Mouse (Mus musculus) urinary bladder, adult 2 months (tissue): ENCODE data around the gene Ren1. TPM values are rescaled to one million over a fixed set of nuclear protein-coding genes. Genes with fewer than 3 reads are reported as not detected.
"Not testable (repeated sequence)": the region's sequence is repeated elsewhere in the genome, so short reads cannot be mapped to it uniquely, and the experiment has no call there.

Experiments used
- DNase-seq: peaks from one replicate; pipeline ENCODE4 v3.0.0; 2022; ENCODE audit warnings: low spot score
- polyA plus RNA-seq: library from polyadenylated mRNA; depleted of rRNA; stranded (reverse); fragments of >200 nt; gene quantifications from 2 replicates; pipeline ENCODE4 v1.2.3, GENCODE M21; 2012; rRNA removed

The Ren1 gene
- 0.07 and 0.22 TPM in 2 replicates for polyA plus RNA-seq

DNA sequence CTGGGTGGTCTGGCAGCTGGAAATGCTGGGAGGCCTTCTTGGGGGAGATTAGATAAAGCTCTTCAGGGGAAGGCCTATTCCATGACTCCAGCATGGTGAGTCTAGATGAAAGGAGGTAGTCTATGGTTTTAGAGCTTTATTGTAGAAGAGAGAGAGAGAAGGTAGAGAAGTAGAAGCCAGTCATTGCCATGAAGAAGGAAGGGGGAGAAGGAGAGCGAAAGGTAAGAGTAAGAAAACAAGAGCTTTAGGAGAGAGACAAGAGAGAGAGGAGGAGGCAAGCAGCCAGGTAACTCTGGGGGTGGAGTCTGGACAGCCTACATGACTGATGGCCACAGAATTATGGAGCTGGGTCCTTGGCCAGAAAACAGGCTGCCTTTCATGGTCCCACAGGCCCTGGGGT is at the start of gene Ren1:
Ren1 (plus strand) TSS at position 301 of the 400 bp plus-strand sequence.
- DNase-seq: no peak

DNA sequence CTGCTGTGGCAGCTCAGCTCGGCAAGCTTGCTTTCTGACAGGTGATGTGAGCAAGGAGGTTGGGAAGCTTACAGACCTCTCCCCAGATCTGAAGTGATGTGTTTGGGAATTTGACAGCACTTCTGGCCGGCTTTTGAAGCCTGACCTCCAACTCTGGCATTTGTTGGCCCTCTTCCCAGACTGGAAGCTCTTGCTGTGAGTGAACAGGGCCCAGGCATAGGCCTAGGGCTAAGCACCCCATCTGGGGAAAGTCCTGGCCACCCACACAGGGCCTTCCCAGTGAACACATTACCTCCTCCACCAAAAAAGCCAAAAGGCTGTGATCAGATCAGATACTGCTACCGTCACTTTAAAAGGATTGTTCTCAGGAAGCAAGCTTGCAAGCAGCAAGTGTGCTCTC is 47.8 kb upstream of the Ren1 start:
- no peak for DNase-seq

- DNase-seq: peak; percentile 68
Measured at GRCm38 (mm10) chr1:133306842-133307241, 43.5 kb upstream of the Ren1 start.

DNA sequence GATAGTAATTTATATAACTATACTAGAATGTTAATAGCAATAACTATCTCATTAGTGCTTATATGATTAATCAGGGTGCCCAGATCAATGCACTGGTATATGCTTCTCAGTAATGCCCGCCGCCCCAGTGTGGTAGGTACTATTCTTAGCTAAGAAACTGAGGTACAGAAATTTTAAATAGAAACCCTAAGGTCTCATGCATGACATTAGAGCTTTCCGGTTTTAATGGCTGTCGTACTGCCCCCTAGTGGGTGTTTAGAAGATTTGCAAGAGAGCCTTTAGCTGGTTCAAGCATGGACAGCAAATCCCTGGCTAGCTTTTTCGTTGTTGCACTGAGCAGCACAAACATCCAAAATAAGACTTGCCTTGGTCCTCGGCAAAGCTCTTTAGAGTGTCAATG is 43.0 kb upstream of the Ren1 start:
- DNase-seq: no peak

- no peak for DNase-seq
Measured at GRCm38 (mm10) chr1:133309652-133310267, 40.5 kb upstream of the Ren1 start, which contains the start of gene Golt1a. TSS of gene Golt1a (plus strand) at chr1:133309800.

GRCm38 (mm10) chr1:133311240-133311639 is 39.1 kb upstream of the Ren1 start:
- DNase-seq: no peak

DNA sequence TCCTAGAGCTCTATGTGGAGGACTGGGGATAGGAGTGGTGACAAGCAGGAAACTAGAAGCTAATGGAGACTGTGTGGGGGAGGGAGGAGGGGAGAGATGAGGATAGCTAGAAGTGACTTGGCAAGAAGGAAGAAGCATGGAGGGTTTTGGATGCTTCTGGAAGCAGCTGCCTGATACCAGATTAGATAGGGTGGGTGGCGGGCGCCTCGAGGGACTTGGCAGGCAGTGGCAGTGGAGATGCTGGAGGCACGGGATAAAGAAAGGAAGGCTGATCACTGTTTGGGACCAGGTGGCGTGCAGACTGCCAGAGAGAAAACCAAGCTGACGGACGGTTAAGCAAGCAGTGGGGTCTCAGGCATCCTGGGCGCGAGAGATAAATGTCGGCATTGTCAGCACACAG is 38.4 kb upstream of the Ren1 start:
- DNase-seq: no peak

GRCm38 (mm10) chr1:133314364-133314763 is 35.9 kb upstream of the Ren1 start:
- DNase-seq: no peak

GRCm38 (mm10) chr1:133315775-133316174 is 34.5 kb upstream of the Ren1 start:
- no peak for DNase-seq

- no peak for DNase-seq
Measured at GRCm38 (mm10) chr1:133316577-133316976, 33.7 kb upstream of the Ren1 start.

GRCm38 (mm10) chr1:133317149-133317548 is 33.2 kb upstream of the Ren1 start:
- DNase-seq: no peak

DNA sequence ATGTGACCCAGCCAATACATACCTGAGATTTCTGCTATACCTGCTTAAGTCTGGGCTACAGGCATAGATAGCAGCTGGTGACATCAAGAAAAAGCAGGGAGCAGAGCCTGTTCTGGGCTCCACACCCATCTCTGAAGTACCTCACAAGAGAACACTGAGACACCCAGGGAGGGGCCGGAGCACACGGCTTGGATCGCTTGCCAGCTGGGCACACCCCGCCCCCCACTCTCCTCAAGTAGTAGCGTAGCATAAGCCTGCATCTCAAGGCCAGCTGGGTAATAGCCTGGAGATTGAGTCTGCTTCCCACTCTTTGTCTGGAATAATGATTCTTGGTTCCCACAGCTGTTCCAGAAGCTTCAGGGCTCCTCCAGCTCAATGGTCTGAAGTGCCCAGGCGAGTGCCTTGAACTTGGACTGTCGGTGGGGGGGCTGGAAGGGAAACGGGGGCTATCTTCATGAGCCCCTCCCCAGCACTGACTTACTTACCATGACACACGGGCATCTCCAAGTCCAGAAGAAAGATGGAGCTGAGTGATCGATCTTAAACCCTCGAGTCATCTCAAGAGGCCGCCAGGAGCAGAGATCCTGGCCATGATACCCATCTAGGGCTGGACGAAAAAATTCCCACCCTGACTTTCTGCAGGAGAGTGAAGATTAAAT is 28.9 kb upstream of the Ren1 start, which contains the start of gene Kiss1:
Kiss1 (plus strand) TSS at position 609 of the 659 bp plus-strand sequence.
- no peak for DNase-seq

DNA sequence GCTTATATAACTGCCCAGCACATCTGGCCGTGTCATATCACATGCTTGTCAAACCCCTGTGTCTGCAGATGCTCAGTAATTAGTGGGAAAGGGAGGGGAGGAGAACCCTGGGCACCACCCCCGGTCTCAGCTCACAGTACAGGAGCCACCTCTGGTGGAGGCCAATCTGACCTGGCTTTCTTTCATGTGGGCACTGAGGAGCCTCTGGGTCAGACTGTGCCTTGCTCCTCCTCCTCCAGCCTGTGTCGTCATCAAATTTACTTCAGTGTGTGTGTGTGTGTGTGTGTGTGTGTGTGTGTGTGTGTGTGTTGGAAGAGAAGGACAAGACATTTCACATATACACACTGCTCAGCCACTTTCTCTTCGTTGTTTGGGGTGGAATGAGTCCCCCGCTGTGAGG is 27.0 kb upstream of the Ren1 start:
- DNase-seq: no peak

- no peak for DNase-seq
Measured at GRCm38 (mm10) chr1:133325951-133326350, 24.4 kb upstream of the Ren1 start.

DNA sequence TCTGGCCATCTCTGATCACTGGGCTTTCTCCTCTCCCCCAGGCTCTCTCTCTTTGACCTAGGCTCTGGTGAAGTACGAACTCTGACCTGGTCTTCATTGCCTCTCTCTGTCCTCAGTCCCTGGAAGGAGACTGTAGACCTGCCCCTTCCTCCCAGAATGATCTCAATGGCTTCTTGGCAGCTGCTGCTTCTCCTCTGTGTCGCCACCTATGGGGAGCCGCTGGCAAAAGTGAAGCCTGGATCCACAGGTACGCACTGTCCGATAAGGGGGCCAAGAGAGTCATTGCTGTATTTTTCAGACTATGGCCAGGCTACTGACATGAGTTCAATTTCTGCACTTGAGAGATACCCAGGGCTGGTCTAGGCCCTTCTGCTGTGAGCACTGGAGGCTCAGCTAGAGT is 23.2 kb upstream of the Ren1 start:
- DNase-seq: no peak

DNA sequence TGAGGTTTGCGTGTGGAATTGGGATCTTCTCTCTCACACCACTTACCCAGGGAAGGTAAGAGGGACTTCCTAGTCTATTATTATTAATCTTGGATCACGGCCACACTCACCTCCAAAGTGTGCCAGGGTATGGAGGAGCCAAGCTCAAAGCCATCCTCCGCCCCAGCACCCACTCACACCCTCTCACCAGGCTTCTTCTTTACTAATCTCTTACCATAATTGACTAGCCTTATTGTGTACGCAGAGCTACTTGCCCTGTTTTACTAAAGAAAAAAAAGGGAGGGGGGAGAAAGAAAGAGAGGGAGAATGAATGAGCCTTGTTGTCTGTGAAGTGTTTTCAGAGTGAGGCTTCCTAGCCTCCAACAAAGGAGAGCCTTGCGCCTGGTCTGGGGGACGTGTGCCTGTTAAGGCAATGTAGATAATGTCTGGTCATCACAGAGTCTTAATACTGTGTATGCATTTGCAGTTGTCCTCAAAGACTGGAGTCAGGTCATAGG is 22.0 kb upstream of the Ren1 start:
- no peak for DNase-seq

GRCm38 (mm10) chr1:133328896-133329637 is 21.2 kb upstream of the Ren1 start:
- DNase-seq: no peak

- no peak for DNase-seq
Measured at GRCm38 (mm10) chr1:133329638-133329964, 20.7 kb upstream of the Ren1 start.

- no peak for DNase-seq
Measured at GRCm38 (mm10) chr1:133331142-133331541, 19.2 kb upstream of the Ren1 start.

GRCm38 (mm10) chr1:133332656-133333430 is 17.5 kb upstream of the Ren1 start:
- DNase-seq: no peak

DNA sequence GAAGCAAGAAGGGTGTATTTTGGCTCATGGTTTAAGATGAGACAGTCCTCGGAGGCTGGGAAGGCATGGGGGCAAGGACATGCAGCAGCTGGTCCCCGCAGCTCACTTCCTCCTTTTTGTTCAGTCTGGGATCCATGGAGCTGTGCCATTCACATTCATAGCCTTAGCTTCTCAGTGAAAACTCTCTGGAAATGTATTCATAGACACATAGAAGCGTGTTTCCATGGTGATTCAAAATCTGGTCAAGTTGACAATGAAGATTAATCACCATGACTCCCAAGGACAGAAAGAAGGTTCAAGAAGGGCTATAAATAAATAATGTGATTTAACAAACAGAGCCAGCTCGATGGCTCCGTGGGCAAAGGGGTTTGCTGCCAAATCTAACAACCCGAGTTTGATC is 16.4 kb upstream of the Ren1 start:
- DNase-seq: no peak

DNA sequence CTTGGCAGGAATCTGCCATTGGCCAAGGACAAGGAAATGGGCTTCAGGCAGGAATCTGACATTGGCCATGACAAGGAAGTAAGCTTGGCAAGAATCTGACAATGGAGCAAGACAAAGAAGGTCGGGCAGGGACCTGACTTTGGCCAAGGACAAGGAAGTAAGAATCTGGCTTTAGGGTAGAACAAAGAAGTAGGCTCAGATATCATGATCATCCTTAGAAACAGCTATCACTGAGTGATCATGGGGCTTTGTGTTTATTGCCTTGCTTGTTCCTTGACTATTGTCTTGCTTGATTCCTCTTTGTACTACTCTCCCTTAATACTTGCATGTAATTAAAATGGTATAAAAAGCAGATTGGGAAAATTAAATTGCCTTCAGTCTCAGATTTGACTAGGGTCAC is 9.9 kb upstream of the Ren1 start:
- DNase-seq: not testable (repeated sequence)
